Mouse (Mus musculus): ENCODE data around the gene Fnbp1. TPM values are rescaled to one million over a fixed set of nuclear protein-coding genes. Genes with fewer than 3 reads are reported as not detected.

Gene Fnbp1
- polyA plus RNA-seq, 1 experiment from 2014 or later = 35.8 TPM

- Histone ChIP-seq H3K4me1 (ENCODE audit: control insufficient read depth, insufficient read depth, low read depth, low read length) (peaks cover 9% of the 10 kb centered on the region), H3K27ac (ENCODE audit: low read depth, low read length) (no peak overlapping the region), H3K36me3 (ENCODE audit: control insufficient read depth, insufficient read depth, low read length) (peaks cover 6% of the 10 kb centered on the region), H3K4me3 (ENCODE audit: low read length) (no peak overlapping the region), H3K27me3 (replicated peaks; ENCODE audit: control insufficient read depth, insufficient read depth, low read length) (no peaks in the 10 kb centered on the region), H3K4me2 (ENCODE audit: low read length) (no peak overlapping the region), H3K9ac (ENCODE audit: low read depth, low read length) (no peak overlapping the region), H3K9me3 (ENCODE audit: control insufficient read depth, low read length) (no peaks in the 10 kb centered on the region)
- ATAC-seq = no peak
- WGBS = 91% methylated on average over 10 of the region's 10 CpGs
These were observed 79.8 kb downstream of the Fnbp1 start for GRCm38 (mm10) chr2:31061868-31062628.

GRCm38 (mm10) chr2:31060787-31061730, 80.7 kb downstream of the Fnbp1 start:
- peaks cover 14% of the 10 kb centered on the region for H3K36me3 ChIP-seq (ENCODE audit: control insufficient read depth, insufficient read depth, low read length)
- H3K9ac ChIP-seq (ENCODE audit: low read depth, low read length) = no peak overlapping the region
- no peak overlapping the region for H3K27ac ChIP-seq (ENCODE audit: low read depth, low read length)
- ATAC-seq = no peak
- 83% methylated on average over 28 of the region's 28 CpGs for WGBS
- H3K4me2 ChIP-seq (ENCODE audit: low read length) = no peak overlapping the region
- H3K27me3 ChIP-seq (replicated peaks; ENCODE audit: control insufficient read depth, insufficient read depth, low read length) = no peaks in the 10 kb centered on the region
- no peak overlapping the region for H3K4me3 ChIP-seq (ENCODE audit: low read length)
- H3K4me1 ChIP-seq (ENCODE audit: control insufficient read depth, insufficient read depth, low read depth, low read length) = no peaks in the 10 kb centered on the region; the same call in 1 of the 2 replicates
- no peaks in the 10 kb centered on the region for H3K9me3 ChIP-seq (ENCODE audit: control insufficient read depth, low read length)

GRCm38 (mm10) chr2:31060271-31060670, 81.5 kb downstream of the Fnbp1 start:
- WGBS = 100% methylated on average over 1 of the region's 1 CpGs

GRCm38 (mm10) chr2:31058443-31058842, 83.4 kb downstream of the Fnbp1 start:
- Histone ChIP-seq H3K4me3 (ENCODE audit: low read length) (no peak overlapping the region), H3K36me3 (ENCODE audit: control insufficient read depth, insufficient read depth, low read length) (peaks cover 25% of the 10 kb centered on the region), H3K27ac (ENCODE audit: low read depth, low read length) (no peak overlapping the region), H3K4me1 (ENCODE audit: control insufficient read depth, insufficient read depth, low read depth, low read length) (no peaks in the 10 kb centered on the region; the same call in 1 of the 2 replicates), H3K9me3 (ENCODE audit: control insufficient read depth, low read length) (no peaks in the 10 kb centered on the region), H3K4me2 (ENCODE audit: low read length) (no peak overlapping the region), H3K9ac (ENCODE audit: low read depth, low read length) (no peak overlapping the region), H3K27me3 (replicated peaks; ENCODE audit: control insufficient read depth, insufficient read depth, low read length) (no peaks in the 10 kb centered on the region)
- no peak for ATAC-seq
- WGBS = 89% methylated on average over 4 of the region's 4 CpGs

More at GRCm38 (mm10) chr2:31060271-31060670, 81.5 kb downstream of the Fnbp1 start:
- ATAC-seq = no peak
- Histone ChIP-seq H3K4me1 (ENCODE audit: control insufficient read depth, insufficient read depth, low read depth, low read length) (no peaks in the 10 kb centered on the region; the same call in 1 of the 2 replicates), H3K27me3 (replicated peaks; ENCODE audit: control insufficient read depth, insufficient read depth, low read length) (no peaks in the 10 kb centered on the region), H3K9me3 (ENCODE audit: control insufficient read depth, low read length) (no peaks in the 10 kb centered on the region), H3K27ac (ENCODE audit: low read depth, low read length) (no peak overlapping the region), H3K36me3 (ENCODE audit: control insufficient read depth, insufficient read depth, low read length) (peaks cover 20% of the 10 kb centered on the region), H3K9ac (ENCODE audit: low read depth, low read length) (no peak overlapping the region), H3K4me2 (ENCODE audit: low read length) (no peak overlapping the region), H3K4me3 (ENCODE audit: low read length) (no peak overlapping the region)

- no peak overlapping the region for H3K4me2 ChIP-seq (ENCODE audit: low read length)
- no peak overlapping the region for H3K9ac ChIP-seq (ENCODE audit: low read depth, low read length)
- H3K27ac ChIP-seq (ENCODE audit: low read depth, low read length) = no peak overlapping the region
- no peaks in the 10 kb centered on the region for H3K9me3 ChIP-seq (ENCODE audit: control insufficient read depth, low read length)
- H3K36me3 ChIP-seq (ENCODE audit: control insufficient read depth, insufficient read depth, low read length) = peaks cover 32% of the 10 kb centered on the region
- H3K4me1 ChIP-seq (ENCODE audit: control insufficient read depth, insufficient read depth, low read depth, low read length) = no peaks in the 10 kb centered on the region; the same call in 1 of the 2 replicates
- no peak overlapping the region for H3K4me3 ChIP-seq (ENCODE audit: low read length)
- H3K27me3 ChIP-seq (replicated peaks; ENCODE audit: control insufficient read depth, insufficient read depth, low read length) = no peaks in the 10 kb centered on the region
- ATAC-seq = no peak
- 56% methylated on average over 6 of the region's 6 CpGs for WGBS
These were observed 84.1 kb downstream of the Fnbp1 start for GRCm38 (mm10) chr2:31057549-31058177.

GRCm38 (mm10) chr2:31056070-31056469, 85.7 kb downstream of the Fnbp1 start:
- Histone ChIP-seq H3K4me1 (ENCODE audit: control insufficient read depth, insufficient read depth, low read depth, low read length) (no peaks in the 10 kb centered on the region; the same call in 1 of the 2 replicates), H3K9ac (ENCODE audit: low read depth, low read length) (no peak overlapping the region), H3K9me3 (ENCODE audit: control insufficient read depth, low read length) (no peaks in the 10 kb centered on the region), H3K27ac (ENCODE audit: low read depth, low read length) (no peak overlapping the region), H3K4me2 (ENCODE audit: low read length) (no peak overlapping the region), H3K36me3 (ENCODE audit: control insufficient read depth, insufficient read depth, low read length) (peaks cover 34% of the 10 kb centered on the region), H3K27me3 (replicated peaks; ENCODE audit: control insufficient read depth, insufficient read depth, low read length) (no peaks in the 10 kb centered on the region), H3K4me3 (ENCODE audit: low read length) (no peak overlapping the region)
- no peak for ATAC-seq
- WGBS = 96% methylated on average over 3 of the region's 3 CpGs

- no peaks in the 10 kb centered on the region; the same call in 1 of the 2 replicates for H3K4me1 ChIP-seq (ENCODE audit: control insufficient read depth, insufficient read depth, low read depth, low read length)
- WGBS = 94% methylated on average over 11 of the region's 11 CpGs
- H3K36me3 ChIP-seq (ENCODE audit: control insufficient read depth, insufficient read depth, low read length) = peaks cover 37% of the 10 kb centered on the region
These were observed 87.9 kb downstream of the Fnbp1 start for GRCm38 (mm10) chr2:31053851-31054340.

GRCm38 (mm10) chr2:31053426-31053825, 88.4 kb downstream of the Fnbp1 start:
- no peak for ATAC-seq
- H3K36me3 ChIP-seq (ENCODE audit: control insufficient read depth, insufficient read depth, low read length) = peaks cover 37% of the 10 kb centered on the region
- 94% methylated on average over 13 of the region's 13 CpGs for WGBS
- H3K27ac ChIP-seq (ENCODE audit: low read depth, low read length) = no peak overlapping the region
- no peaks in the 10 kb centered on the region; the same call in 1 of the 2 replicates for H3K4me1 ChIP-seq (ENCODE audit: control insufficient read depth, insufficient read depth, low read depth, low read length)
- no peaks in the 10 kb centered on the region for H3K9me3 ChIP-seq (ENCODE audit: control insufficient read depth, low read length)
- no peak overlapping the region for H3K4me2 ChIP-seq (ENCODE audit: low read length)
- H3K9ac ChIP-seq (ENCODE audit: low read depth, low read length) = no peak overlapping the region
- H3K4me3 ChIP-seq (ENCODE audit: low read length) = no peak overlapping the region
- no peaks in the 10 kb centered on the region for H3K27me3 ChIP-seq (replicated peaks; ENCODE audit: control insufficient read depth, insufficient read depth, low read length)

More at GRCm38 (mm10) chr2:31053851-31054340, 87.9 kb downstream of the Fnbp1 start:
- H3K27ac ChIP-seq (ENCODE audit: low read depth, low read length) = no peak overlapping the region
- H3K9me3 ChIP-seq (ENCODE audit: control insufficient read depth, low read length) = no peaks in the 10 kb centered on the region
- H3K4me2 ChIP-seq (ENCODE audit: low read length) = no peak overlapping the region
- no peak overlapping the region for H3K4me3 ChIP-seq (ENCODE audit: low read length)
- H3K9ac ChIP-seq (ENCODE audit: low read depth, low read length) = no peak overlapping the region
- no peak for ATAC-seq
- H3K27me3 ChIP-seq (replicated peaks; ENCODE audit: control insufficient read depth, insufficient read depth, low read length) = no peaks in the 10 kb centered on the region
